Mouse (Mus musculus) megakaryocyte progenitor cell, adult 5-6 weeks (primary cell): Measurements from ENCODE around the gene Ptpru. TPM values are rescaled to one million over a fixed set of nuclear protein-coding genes. Genes with fewer than 3 reads are reported as not detected.

Experiments
- ATAC-seq: replicated peaks from 2 replicates; pipeline ENCODE4 v1.8.0; 2016; ENCODE audit warnings: mild to moderate bottlenecking, moderate TSS enrichment, inconsistent platforms; ENCODE audit not compliant: poor library complexity
- total RNA-seq, 2 experiments: library from RNA; stranded (forward) in 1 of 2; stranded (reverse) in 1 of 2; fragments of 157-497, 149-512 nt in 1 of 2; fragments of 200-1000 nt in 1 of 2; gene quantifications; 2 replicates each; pipeline versions ENCODE4 v1.2.3 to v1.2.4; 2015 to 2017

The Ptpru gene
- total RNA-seq, 2 experiments from 2014 or later: 4.0 to 11.2 TPM

DNA sequence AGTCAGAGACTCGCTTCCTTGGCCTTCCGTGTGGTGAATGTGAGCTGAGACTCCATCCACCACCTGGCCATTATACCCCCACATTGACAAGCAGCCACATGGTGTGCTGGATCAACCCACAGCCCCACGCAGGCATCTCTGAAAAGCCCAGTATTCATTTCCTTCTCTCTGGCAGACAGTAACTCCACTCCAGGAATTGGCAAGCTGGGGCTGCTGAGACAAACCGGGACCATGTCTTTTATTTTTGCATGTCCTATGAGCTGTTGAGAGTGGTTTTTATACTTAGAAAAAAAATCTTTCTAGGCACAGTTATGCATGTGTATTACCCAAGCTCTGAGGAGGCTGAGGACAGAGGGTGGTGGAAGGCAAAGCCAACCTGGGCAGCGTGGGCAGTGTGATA, 118.9 kb downstream of the Ptpru start:
- ATAC-seq: no peak

Other genes with a start within 250 kb of the Ptpru start
- gene Mecr, start 5.2 kb upstream of the Ptpru start, total RNA-seq (2015): 32.5 and 41.9 TPM in 2 replicates
- 26.0 and 43.0 TPM in 2 replicates for gene Mecr, start 5.2 kb upstream of the Ptpru start, total RNA-seq (2017)
- 36.1 and 42.4 TPM in 2 replicates for gene Srsf4, start 35.3 kb upstream of the Ptpru start, total RNA-seq (2015)
- gene Srsf4, start 35.3 kb upstream of the Ptpru start, total RNA-seq (2017): 58.2 and 86.6 TPM in 2 replicates
- gene Tmem200b, start 83.5 kb upstream of the Ptpru start, total RNA-seq (2015): not detected in 2 replicates
- gene Tmem200b, start 83.5 kb upstream of the Ptpru start, total RNA-seq (2017): not detected in 2 replicates
- gene Gm10300, start 236.4 kb upstream of the Ptpru start, total RNA-seq (2015): 0.07 and 0.34 TPM in 2 replicates
- 0.50 and 0.61 TPM in 2 replicates for gene Gm10300, start 236.4 kb upstream of the Ptpru start, total RNA-seq (2017)
- 42.5 and 53.5 TPM in 2 replicates for gene Epb41, start 237.0 kb upstream of the Ptpru start, total RNA-seq (2015)
- gene Epb41, start 237.0 kb upstream of the Ptpru start, total RNA-seq (2017): 49.7 and 78.9 TPM in 2 replicates